8 mouse cellular contexts compared by ENCODE assay signal in the genomic region with DNA sequence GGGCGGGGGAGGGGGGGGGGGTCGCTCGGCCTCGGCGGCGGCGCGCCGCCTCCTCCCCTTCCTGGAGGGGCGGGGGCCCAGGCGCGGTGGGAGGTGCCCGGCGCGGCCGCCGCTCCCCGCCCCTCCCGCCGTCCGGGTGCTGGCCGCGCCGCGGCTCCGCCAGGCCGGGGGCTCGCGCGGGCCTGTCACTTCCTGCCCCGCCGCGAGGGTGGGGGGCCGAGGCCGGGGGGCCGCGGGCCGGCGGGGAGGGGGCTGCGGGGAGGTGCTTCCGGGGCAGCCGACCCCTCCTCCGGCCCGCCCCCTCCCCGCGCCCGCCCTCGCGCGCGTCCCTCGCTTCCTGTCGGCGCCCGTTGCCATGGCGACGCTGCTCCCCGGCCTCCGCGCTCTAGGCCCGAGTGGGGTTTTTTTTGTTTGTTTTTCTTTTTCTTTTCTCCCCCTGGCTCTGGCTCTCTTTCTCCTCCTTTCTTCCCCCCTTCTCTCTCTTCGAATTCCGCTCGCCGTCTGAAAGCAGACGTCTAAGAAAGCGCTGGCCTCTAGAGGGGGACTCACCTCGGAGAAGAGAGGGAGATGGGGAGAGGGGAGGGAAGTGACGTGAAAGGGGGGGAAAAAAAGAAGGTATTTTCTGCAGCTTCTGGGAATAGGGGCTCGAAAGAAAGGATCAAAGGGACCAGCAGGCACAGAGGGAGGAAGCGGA. TPM values are rescaled to one million over a fixed set of nuclear protein-coding genes. Genes with fewer than 3 reads are reported as not detected.
DNase-seq lines count a peak whose midpoint lies in the region; ATAC-seq lines count a peak whose summit lies in the region.

No protein-coding gene starts in this region.

- DNase-seq in 3134 (ENCODE audit: extremely low read depth, insufficient read length, low spot score) = peak; percentile 76
- DNase-seq in adrenal gland, postnatal 14 days = peak; percentile 92
- DNase-seq in embryonic facial prominence, embryonic 10.5 days (ENCODE audit: low spot score) = peak; percentile 95
- DNase-seq in heart, adult 18-20 months = peak; percentile 83 to 87
- peak; percentile 85 for DNase-seq in kidney, adult 18-20 months
- DNase-seq in midbrain, embryonic 14.5 days = peak; percentile 97
- peak; percentile 79 to 86 for DNase-seq in spleen, adult 18-20 months

- H3K9ac ChIP-seq in limb, embryonic 12.5 days (replicated peaks) = peak overlapping the region; percentile 89
- peak overlapping the region; percentile 77 for H3K9ac ChIP-seq in midbrain, embryonic 14.5 days (replicated peaks; ENCODE audit: low read length)

- ATAC-seq in limb, embryonic 12.5 days (ENCODE audit: insufficient number of reproducible peaks, insufficient read depth, low FRiP score, low TSS enrichment, low read depth) = peak; percentile 81
- peak; percentile 91 for ATAC-seq in midbrain, embryonic 14.5 days (ENCODE audit: low FRiP score, low TSS enrichment)

- H3K9me3 ChIP-seq in embryonic facial prominence, embryonic 10.5 days = no peaks in the 10 kb centered on the region
- no peaks in the 10 kb centered on the region for H3K9me3 ChIP-seq in limb, embryonic 12.5 days
- H3K9me3 ChIP-seq in midbrain, embryonic 14.5 days (ENCODE audit: control insufficient read depth, low read length) = no peaks in the 10 kb centered on the region

- H3K4me1 ChIP-seq in embryonic facial prominence, embryonic 10.5 days = peaks cover 36% of the 10 kb centered on the region
- H3K4me1 ChIP-seq in limb, embryonic 12.5 days (replicated peaks) = peaks cover 20% of the 10 kb centered on the region
- peaks cover 23% of the 10 kb centered on the region for H3K4me1 ChIP-seq in midbrain, embryonic 14.5 days (ENCODE audit: control insufficient read depth, insufficient read depth, low read length)

- H3K4me2 ChIP-seq in limb, embryonic 12.5 days = peak overlapping the region; percentile 70
- H3K4me2 ChIP-seq in midbrain, embryonic 14.5 days (ENCODE audit: low read length) = peak overlapping the region; percentile 73

- H3K36me3 ChIP-seq in embryonic facial prominence, embryonic 10.5 days (replicated peaks) = peaks cover 18% of the 10 kb centered on the region
- peaks cover 20% of the 10 kb centered on the region for H3K36me3 ChIP-seq in limb, embryonic 12.5 days
- peaks cover 14% of the 10 kb centered on the region for H3K36me3 ChIP-seq in midbrain, embryonic 14.5 days (ENCODE audit: control insufficient read depth, insufficient read depth, low read length)

- peak overlapping the region; percentile 96 for H3K27ac ChIP-seq in embryonic facial prominence, embryonic 10.5 days (replicated peaks)
- H3K27ac ChIP-seq in limb, embryonic 12.5 days = peak overlapping the region; percentile 99
- peak overlapping the region; percentile 97 for H3K27ac ChIP-seq in midbrain, embryonic 14.5 days (replicated peaks; ENCODE audit: low read depth, low read length)

- under 1% methylated on average over 48 of the region's 71 CpGs for WGBS in embryonic facial prominence, embryonic 10.5 days
- WGBS in limb, embryonic 12.5 days = under 1% methylated on average over 29 of the region's 71 CpGs
- WGBS in midbrain, embryonic 14.5 days = 1% methylated on average over 39 of the region's 71 CpGs

- H3K27me3 ChIP-seq in embryonic facial prominence, embryonic 10.5 days (replicated peaks; ENCODE audit: low read depth, poor library complexity, severe bottlenecking) = no peaks in the 10 kb centered on the region
- no peaks in the 10 kb centered on the region for H3K27me3 ChIP-seq in limb, embryonic 12.5 days
- H3K27me3 ChIP-seq in midbrain, embryonic 14.5 days (ENCODE audit: control insufficient read depth, insufficient read depth, low read length) = no peaks in the 10 kb centered on the region

- peak overlapping the region; percentile 81 for H3K4me3 ChIP-seq in embryonic facial prominence, embryonic 10.5 days
- H3K4me3 ChIP-seq in limb, embryonic 12.5 days (replicated peaks) = peak overlapping the region; percentile 80
- peak overlapping the region; percentile 69 for H3K4me3 ChIP-seq in midbrain, embryonic 14.5 days (replicated peaks; ENCODE audit: low read depth, low read length)

RNA-seq across cellular contexts. Expression of gene Phc1, which starts 0.6 kb away (rescaled TPM):
- 16.7 and 24.9 TPM in 2 replicates for total RNA-seq in adrenal gland, postnatal 14 days (2021)
- 28.9 and 29.5 TPM in 2 replicates for polyA plus RNA-seq in embryonic facial prominence, embryonic 10.5 days (2016; fragmentation: Nextera tagmentation; extraction: Ambion mirVana)
- 10 to 100 TPM; 17.8 to 18.6 TPM for total RNA-seq in heart, adult 18-20 months (2021)
- polyA plus RNA-seq in limb, embryonic 12.5 days (2016; fragmentation: Nextera tagmentation; extraction: Ambion mirVana) = 27.1 and 30.6 TPM in 2 replicates
- 43.3 and 46.7 TPM in 2 replicates for polyA plus RNA-seq in midbrain, embryonic 14.5 days (2014; fragmentation: Nextera tagmentation; extraction: Ambion mirVana)

RNA-seq across cellular contexts. Expression of gene M6pr, which starts 31.3 kb away (rescaled TPM):
- 123 and 132 TPM in 2 replicates for total RNA-seq in adrenal gland, postnatal 14 days (2021)
- polyA plus RNA-seq in embryonic facial prominence, embryonic 10.5 days (2016; fragmentation: Nextera tagmentation; extraction: Ambion mirVana) = 80.4 and 85.2 TPM in 2 replicates
- 10 to 100 TPM; 42.5 to 45.6 TPM for total RNA-seq in heart, adult 18-20 months (2021)
- 74.6 and 76.3 TPM in 2 replicates for polyA plus RNA-seq in limb, embryonic 12.5 days (2016; fragmentation: Nextera tagmentation; extraction: Ambion mirVana)
- polyA plus RNA-seq in midbrain, embryonic 14.5 days (2014; fragmentation: Nextera tagmentation; extraction: Ambion mirVana) = 40.2 and 60.9 TPM in 2 replicates

RNA-seq across cellular contexts. Expression of gene Klrg1, which starts 57.1 kb away (rescaled TPM):
- not detected in 2 replicates for total RNA-seq in adrenal gland, postnatal 14 days (2021)
- polyA plus RNA-seq in embryonic facial prominence, embryonic 10.5 days (2016; fragmentation: Nextera tagmentation; extraction: Ambion mirVana) = not detected in 2 replicates
- under 1 TPM in 1 of 2 experiments, not detected in 1; 0.25 TPM for total RNA-seq in heart, adult 18-20 months (2021)
- not detected in 2 replicates for polyA plus RNA-seq in limb, embryonic 12.5 days (2016; fragmentation: Nextera tagmentation; extraction: Ambion mirVana)
- polyA plus RNA-seq in midbrain, embryonic 14.5 days (2014; fragmentation: Nextera tagmentation; extraction: Ambion mirVana) = 0.92 and 1.0 TPM in 2 replicates

Comparison
In these comparisons a context has a peak if more than half of its experiments do, and no peak if none do; other contexts are left out.
1. Peak in every context shown above with its lines: DNase-seq, ATAC-seq, H3K4me3 ChIP-seq and H3K27ac ChIP-seq.